Mouse (Mus musculus) heart, embryonic 10.5 days (tissue): ENCODE data around the gene Gm3248. TPM values are rescaled to one million over a fixed set of nuclear protein-coding genes. Genes with fewer than 3 reads are reported as not detected.
A peak's percentile ranks its signal among the peaks of the same experiment; 100 is the strongest.
"Not testable (repeated sequence)": the region's sequence is repeated elsewhere in the genome, so short reads cannot be mapped to it uniquely, and the experiment has no call there.

ENCODE experiments used
- DNase-seq: peaks from one replicate; pipeline ENCODE4 v3.0.0-alpha.2; 2017; ENCODE audit warnings: low spot score
- H3K27ac ChIP-seq: fragments of 300-500 bp; sonication (generic); 2 replicates; pipeline ENCODE4 v1.5.1; 2016; ENCODE audit warnings: mild to moderate bottlenecking
- H3K27me3 ChIP-seq: fragments of 300-500 bp; sonication (generic); 2 replicates; pipeline ENCODE4 v1.6.1; 2016; ENCODE audit warnings: mild to moderate bottlenecking; ENCODE audit not compliant: poor library complexity, insufficient read depth, severe bottlenecking
- H3K36me3 ChIP-seq: fragments of 300-500 bp; sonication (generic); 2 replicates; pipeline ENCODE4 v1.6.1; 2016; ENCODE audit warnings: mild to moderate bottlenecking, moderate library complexity
- H3K4me1 ChIP-seq: fragments of 300-500 bp; sonication (generic); 2 replicates; pipeline ENCODE4 v1.6.1; 2016; ENCODE audit warnings: mild to moderate bottlenecking
- H3K4me3 ChIP-seq: fragments of 300-500 bp; sonication (generic); 2 replicates; pipeline ENCODE4 v1.5.1; 2016; ENCODE audit warnings: mild to moderate bottlenecking, moderate library complexity
- H3K9me3 ChIP-seq: fragments of 300-500 bp; sonication (generic); 2 replicates; pipeline ENCODE4 v1.6.1; 2016; ENCODE audit warnings: mild to moderate bottlenecking, moderate library complexity
- WGBS: fragments of 180-500 bp; shearing (Covaris S2); methylation state at CpG from one replicate; pipeline ENCODE4 v1.1.7; 2016; 5-methylcytosine and 5-hydroxymethylcytosine counted together
- polyA plus RNA-seq: library from polyadenylated mRNA; unstranded; fragments of >200 nt; fragmentation: Nextera tagmentation; extraction: Ambion mirVana; gene quantifications from 2 replicates; pipeline ENCODE4 v1.2.1, GENCODE M21; 2016

Gene Gm3248
- 1.1 and 1.7 TPM in 2 replicates for polyA plus RNA-seq

GRCm38 (mm10) chr14:5961635-5962034 lies at the start of gene Gm3248:
Gene Gm3248, minus strand, starts transcription at chr14:5961745.
- H3K27ac ChIP-seq, result peak within 1 kb of the TSS; percentile 62; the same call in 1 of the 2 replicates
- DNase-seq, result peak; percentile 74
- H3K4me3 ChIP-seq, result peak within 1 kb of the TSS; percentile 60
- H3K4me1 ChIP-seq, H3K9me3 ChIP-seq, H3K36me3 ChIP-seq, H3K27me3 ChIP-seq: not testable (repeated sequence)
- WGBS, result 2% methylated on average over 13 of the region's 23 CpGs

- H3K36me3 ChIP-seq, H3K27ac ChIP-seq, H3K4me3 ChIP-seq, H3K9me3 ChIP-seq, DNase-seq, H3K4me1 ChIP-seq, H3K27me3 ChIP-seq: not testable (repeated sequence)
- 76% methylated on average over 7 of the region's 7 CpGs for WGBS
Observed at GRCm38 (mm10) chr14:5987136-5987535, 25.6 kb upstream of the Gm3248 start.

GRCm38 (mm10) chr14:5979037-5979436 lies 17.5 kb upstream of the Gm3248 start, which contains the start of gene Gm3453:
Gene Gm3453, minus strand, starts transcription at chr14:5979137.
- H3K4me3 ChIP-seq, H3K4me1 ChIP-seq, H3K36me3 ChIP-seq, H3K27ac ChIP-seq, DNase-seq, H3K27me3 ChIP-seq, H3K9me3 ChIP-seq: not testable (repeated sequence)
- WGBS, result 42% methylated on average over 2 of the region's 2 CpGs

- not testable (repeated sequence) for H3K4me3 ChIP-seq, H3K4me1 ChIP-seq, DNase-seq, H3K36me3 ChIP-seq, H3K27me3 ChIP-seq, H3K27ac ChIP-seq, H3K9me3 ChIP-seq
- WGBS, result 36% methylated on average over 4 of the region's 4 CpGs
Observed at GRCm38 (mm10) chr14:5962441-5962840, 896 bp upstream of the Gm3248 start.

GRCm38 (mm10) chr14:5961102-5961501 lies 443 bp downstream of the Gm3248 start:
- WGBS, result 1% methylated on average over 23 of the region's 24 CpGs
- H3K27ac ChIP-seq, result peak overlapping the region; percentile 62; the same call in 1 of the 2 replicates
- DNase-seq, H3K36me3 ChIP-seq, H3K4me1 ChIP-seq, H3K9me3 ChIP-seq, H3K27me3 ChIP-seq: not testable (repeated sequence)
- H3K4me3 ChIP-seq, result peak overlapping the region; percentile 60

- not testable (repeated sequence) for H3K4me1 ChIP-seq, H3K9me3 ChIP-seq, DNase-seq, H3K36me3 ChIP-seq, H3K4me3 ChIP-seq, H3K27ac ChIP-seq, H3K27me3 ChIP-seq
- 20% methylated on average over 6 of the region's 10 CpGs for WGBS
Observed at GRCm38 (mm10) chr14:5960479-5960878, 1.1 kb downstream of the Gm3248 start.

- not testable (repeated sequence) for H3K36me3 ChIP-seq, H3K27ac ChIP-seq, H3K27me3 ChIP-seq, H3K4me1 ChIP-seq, H3K4me3 ChIP-seq, H3K9me3 ChIP-seq, DNase-seq
- WGBS, result 71% methylated on average over 7 of the region's 7 CpGs
Observed at GRCm38 (mm10) chr14:5923276-5923675, 38.3 kb downstream of the Gm3248 start.

GRCm38 (mm10) chr14:5918330-5918942 lies 43.1 kb downstream of the Gm3248 start:
- H3K27me3 ChIP-seq, H3K27ac ChIP-seq, H3K36me3 ChIP-seq, DNase-seq, H3K4me1 ChIP-seq, H3K4me3 ChIP-seq, H3K9me3 ChIP-seq: not testable (repeated sequence)
- WGBS, result 83% methylated on average over 4 of the region's 4 CpGs

- not testable (repeated sequence) for H3K9me3 ChIP-seq, H3K36me3 ChIP-seq, H3K27me3 ChIP-seq, DNase-seq, H3K27ac ChIP-seq, H3K4me3 ChIP-seq, H3K4me1 ChIP-seq
- 63% methylated on average over 2 of the region's 2 CpGs for WGBS
Observed at GRCm38 (mm10) chr14:5913701-5914100, 47.8 kb downstream of the Gm3248 start.

Other genes starting within 250 kb of the Gm3248 start
- 0.11 and 0.20 TPM in 2 replicates for gene Gm3373, start 220.2 kb downstream of the Gm3248 start, polyA plus RNA-seq
- 0.90 and 1.3 TPM in 2 replicates for gene Gm3383, start 153.8 kb downstream of the Gm3248 start, polyA plus RNA-seq
- gene Gm3424, start 131.4 kb downstream of the Gm3248 start, polyA plus RNA-seq, result not detected in 2 replicates
- gene Gm8237, start 81.4 kb downstream of the Gm3248 start, polyA plus RNA-seq, result 0.23 TPM in 1 of 2 replicates, not detected in the other
- gene Gm3453, start 17.4 kb upstream of the Gm3248 start, polyA plus RNA-seq, result not detected in 2 replicates
- gene Gm6337, start 96.5 kb upstream of the Gm3248 start, polyA plus RNA-seq, result not detected in 2 replicates
- 0.95 and 1.2 TPM in 2 replicates for gene Gm8206, start 132.2 kb upstream of the Gm3248 start, polyA plus RNA-seq
- gene Gm3468, start 146.9 kb upstream of the Gm3248 start, polyA plus RNA-seq, result 3.2 and 3.4 TPM in 2 replicates
- not detected in 2 replicates for gene Gm3476, start 164.1 kb upstream of the Gm3248 start, polyA plus RNA-seq